Mouse (Mus musculus) liver, embryonic 11.5 days (tissue): ENCODE data around the gene Cnnm3. TPM values are rescaled to one million over a fixed set of nuclear protein-coding genes. Genes with fewer than 3 reads are reported as not detected.

Experiments used
- ATAC-seq: fragments of 200-750 bp; cut with Nextera tagmentation; replicated peaks from 2 replicates; pipeline ENCODE4 v1.8.0; 2017; ENCODE audit warnings: moderate number of reproducible peaks, mild to moderate bottlenecking, moderate TSS enrichment, moderate library complexity; ENCODE audit not compliant: low FRiP score
- DNase-seq: peaks from one replicate; pipeline ENCODE4 v3.0.0-alpha.2; 2017; ENCODE audit warnings: low spot score
- H3K27ac ChIP-seq: fragments of 300-500 bp; sonication (generic); 2 replicates; pipeline ENCODE4 v1.5.1; 2014; ENCODE audit warnings: mild to moderate bottlenecking, low read depth, low read length, control low read depth
- H3K27me3 ChIP-seq: fragments of 300-500 bp; sonication (generic); replicated peaks from 2 replicates; pipeline ENCODE4 v1.6.1; 2014; ENCODE audit warnings: low read length, mixed read lengths; ENCODE audit not compliant: control insufficient read depth, insufficient read depth
- H3K36me3 ChIP-seq: fragments of 300-500 bp; sonication (generic); 2 replicates; pipeline ENCODE4 v1.6.1; 2014; ENCODE audit warnings: mild to moderate bottlenecking, low read length, moderate library complexity, mixed read lengths; ENCODE audit not compliant: control insufficient read depth, insufficient read depth
- H3K4me1 ChIP-seq: fragments of 300-500 bp; sonication (generic); replicated peaks from 2 replicates; pipeline ENCODE4 v1.6.1; 2014; ENCODE audit warnings: low read length, mixed read lengths; ENCODE audit not compliant: control insufficient read depth, insufficient read depth
- H3K4me2 ChIP-seq: fragments of 300-500 bp; sonication (generic); 2 replicates; pipeline ENCODE4 v1.6.1; 2014; ENCODE audit warnings: mild to moderate bottlenecking, control low read depth, moderate library complexity
- H3K4me3 ChIP-seq: fragments of 300-500 bp; sonication (generic); 2 replicates; pipeline ENCODE4 v1.5.1; 2014; ENCODE audit warnings: low read depth, low read length, control low read depth
- H3K9ac ChIP-seq: fragments of 300-500 bp; sonication (generic); 2 replicates; pipeline ENCODE4 v1.6.1; 2014; ENCODE audit warnings: low read depth, low read length, control low read depth
- H3K9me3 ChIP-seq: fragments of 300-500 bp; sonication (generic); 2 replicates; pipeline ENCODE4 v1.6.1; 2016; ENCODE audit warnings: low read length, inconsistent platforms, mixed read lengths; ENCODE audit not compliant: control insufficient read depth
- WGBS: fragments of 180-500 bp; shearing (Covaris S2); extraction: QIAGEN DNeasy Blood & Tissue Kit; methylation state at CpG from one replicate; pipeline ENCODE4 v1.1.7; 2014; 5-methylcytosine and 5-hydroxymethylcytosine counted together
- polyA plus RNA-seq: library from polyadenylated mRNA; unstranded; fragments of >200 nt; fragmentation: Nextera tagmentation; extraction: Ambion mirVana; gene quantifications from 2 replicates; pipeline ENCODE4 v1.2.1, GENCODE M21; 2014

The Cnnm3 gene
- polyA plus RNA-seq = 3.3 and 3.8 TPM in 2 replicates

- ATAC-seq = peak; percentile 97
- Histone ChIP-seq H3K4me2 (peak within 1 kb of the TSS; percentile 99), H3K27ac (peak within 1 kb of the TSS; percentile 89), H3K4me3 (peak within 1 kb of the TSS; percentile 88), H3K4me1 (peaks cover 12% of the 10 kb centered on the region), H3K9ac (peak within 1 kb of the TSS; percentile 93), H3K9me3 (no peaks in the 10 kb centered on the region), H3K27me3 (no peaks in the 10 kb centered on the region), H3K36me3 (peaks cover 7% of the 10 kb centered on the region)
- DNase-seq = peak; percentile 100
- 2% methylated on average over 51 of the region's 51 CpGs for WGBS
Measured at GRCm38 (mm10) chr1:36511289-36512021, at the start of gene Cnnm3. Cnnm3 (plus strand) TSS chr1:36511867.

GRCm38 (mm10) chr1:36465641-36466160 lies 46.0 kb upstream of the Cnnm3 start:
- 67% methylated on average over 4 of the region's 4 CpGs for WGBS
- no peaks in the 10 kb centered on the region for H3K4me1 ChIP-seq
- ATAC-seq = no peak

GRCm38 (mm10) chr1:36467446-36467845 lies 44.2 kb upstream of the Cnnm3 start:
- WGBS = 45% methylated on average over 5 of the region's 5 CpGs
- Histone ChIP-seq H3K27ac (no peak overlapping the region), H3K4me2 (no peak overlapping the region), H3K36me3 (no peaks in the 10 kb centered on the region), H3K9me3 (no peaks in the 10 kb centered on the region), H3K9ac (no peak overlapping the region), H3K4me3 (no peak overlapping the region), H3K4me1 (peaks cover 6% of the 10 kb centered on the region), H3K27me3 (0 out of 2 replicates have a peak, but pooled peaks cover 5% of the 10 kb centered on the region)
- no peak for DNase-seq
- ATAC-seq = no peak

More at GRCm38 (mm10) chr1:36465641-36466160, 46.0 kb upstream of the Cnnm3 start:
- Histone ChIP-seq H3K27me3 (no peaks in the 10 kb centered on the region), H3K4me3 (no peak overlapping the region), H3K36me3 (no peaks in the 10 kb centered on the region), H3K9ac (no peak overlapping the region), H3K9me3 (no peaks in the 10 kb centered on the region), H3K27ac (no peak overlapping the region), H3K4me2 (no peak overlapping the region)
- DNase-seq = no peak

GRCm38 (mm10) chr1:36469811-36470444 lies 41.7 kb upstream of the Cnnm3 start:
- Histone ChIP-seq H3K9me3 (no peaks in the 10 kb centered on the region), H3K27ac (no peak overlapping the region), H3K4me1 (peaks cover 27% of the 10 kb centered on the region), H3K9ac (no peak overlapping the region), H3K4me3 (no peak overlapping the region), H3K4me2 (no peak overlapping the region), H3K27me3 (0 out of 2 replicates have a peak, but pooled peaks cover 5% of the 10 kb centered on the region), H3K36me3 (no peaks in the 10 kb centered on the region)
- DNase-seq = no peak
- ATAC-seq = no peak
- 60% methylated on average over 2 of the region's 2 CpGs for WGBS

GRCm38 (mm10) chr1:36471181-36472105 lies 40.2 kb upstream of the Cnnm3 start, which contains the start of gene Cnnm4:
Cnnm4 (plus strand) TSS chr1:36471620.
- DNase-seq = peak; percentile 95
- H3K36me3 ChIP-seq = no peaks in the 10 kb centered on the region
- H3K27me3 ChIP-seq = 0 out of 2 replicates have a peak, but pooled peaks cover 5% of the 10 kb centered on the region
- H3K9ac ChIP-seq = peak within 1 kb of the TSS; percentile 74
- no peaks in the 10 kb centered on the region for H3K9me3 ChIP-seq
- H3K4me1 ChIP-seq = peaks cover 36% of the 10 kb centered on the region
- peak within 1 kb of the TSS; percentile 69 for H3K4me3 ChIP-seq
- 1% methylated on average over 77 of the region's 98 CpGs for WGBS
- ATAC-seq = peak; percentile 90
- peak within 1 kb of the TSS; percentile 97 for H3K4me2 ChIP-seq
- H3K27ac ChIP-seq = peak within 1 kb of the TSS; percentile 79

GRCm38 (mm10) chr1:36472106-36472440 lies 39.6 kb upstream of the Cnnm3 start:
- WGBS = 15% methylated on average over 18 of the region's 18 CpGs
- H3K4me1 ChIP-seq = peaks cover 41% of the 10 kb centered on the region
- peak overlapping the region; percentile 74 for H3K9ac ChIP-seq
- H3K4me2 ChIP-seq = peak overlapping the region; percentile 97
- H3K27me3 ChIP-seq = 0 out of 2 replicates have a peak, but pooled peaks cover 5% of the 10 kb centered on the region
- peak overlapping the region; percentile 69 for H3K4me3 ChIP-seq
- DNase-seq (no peak), ATAC-seq (peak; percentile 14)
- H3K9me3 ChIP-seq = no peaks in the 10 kb centered on the region
- no peaks in the 10 kb centered on the region for H3K36me3 ChIP-seq
- H3K27ac ChIP-seq = no peak overlapping the region

- peaks cover 41% of the 10 kb centered on the region for H3K4me1 ChIP-seq
- 0 out of 2 replicates have a peak overlapping the region, but pooled peaks have one; percentile 69 for H3K4me3 ChIP-seq
- H3K9me3 ChIP-seq = no peaks in the 10 kb centered on the region
- H3K36me3 ChIP-seq = no peaks in the 10 kb centered on the region
- H3K27ac ChIP-seq = no peak overlapping the region
- no peak overlapping the region for H3K9ac ChIP-seq
- ATAC-seq (no peak), DNase-seq (no peak)
- WGBS = 68% methylated on average over 10 of the region's 10 CpGs
- 0 out of 2 replicates have a peak, but pooled peaks cover 5% of the 10 kb centered on the region for H3K27me3 ChIP-seq
- H3K4me2 ChIP-seq = peak overlapping the region; percentile 41
Measured at GRCm38 (mm10) chr1:36473211-36473780, 38.4 kb upstream of the Cnnm3 start.

GRCm38 (mm10) chr1:36474646-36475045 lies 37.0 kb upstream of the Cnnm3 start:
- Histone ChIP-seq H3K9ac (no peak overlapping the region), H3K9me3 (no peaks in the 10 kb centered on the region), H3K36me3 (no peaks in the 10 kb centered on the region), H3K27me3 (0 out of 2 replicates have a peak, but pooled peaks cover 5% of the 10 kb centered on the region), H3K4me3 (no peak overlapping the region), H3K4me2 (peak overlapping the region; percentile 8; the same call in 1 of the 2 replicates), H3K4me1 (peaks cover 41% of the 10 kb centered on the region), H3K27ac (no peak overlapping the region)
- 79% methylated on average over 3 of the region's 3 CpGs for WGBS
- ATAC-seq (no peak), DNase-seq (no peak)
